1 mouse cellular context compared by ENCODE assay signal in genomic region chr14:26671870-26672615, GRCm38 (mm10). TPM values are rescaled to one million over a fixed set of nuclear protein-coding genes. Genes with fewer than 3 reads are reported as not detected.
"Had no signal": no experiment of that assay in that cellular context is flagged by ENCODE, and none has a peak within 500 bp of the region (broad histone marks: within the 10 kb centered on the region; RNA-seq: fewer than 3 reads in every experiment).

No protein-coding gene starts in this region.

RNA-seq across cellular contexts. Expression of gene Dnah12, which starts 21.0 kb away (rescaled TPM):
- polyA plus RNA-seq: myocyte had no signal
